8 mouse cellular contexts compared by ENCODE assay signal in the genomic region with DNA sequence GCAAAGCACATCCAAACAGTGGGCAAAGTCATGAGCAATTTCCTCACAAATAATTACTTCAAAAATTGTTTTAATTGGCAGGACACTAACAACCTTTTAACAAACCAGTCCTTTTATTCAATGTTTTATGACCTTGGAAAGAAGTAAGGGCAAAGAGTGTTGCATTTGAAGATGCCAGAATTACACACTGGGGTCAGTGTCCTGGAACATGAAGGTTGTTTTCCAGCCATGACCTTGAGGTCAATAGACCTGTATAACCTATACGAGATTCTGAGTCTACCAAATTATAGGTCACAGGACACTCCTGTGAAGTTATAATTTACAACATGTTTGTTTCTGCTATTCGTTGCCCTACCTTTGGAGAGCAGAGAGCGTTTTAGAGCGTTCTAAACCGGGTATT. TPM values are rescaled to one million over a fixed set of nuclear protein-coding genes. Genes with fewer than 3 reads are reported as not detected.
DNase-seq lines count a peak whose midpoint lies in the region; ATAC-seq and TF ChIP-seq lines count a peak whose summit lies in the region.

No protein-coding gene starts in this region.

- H3K27me3 ChIP-seq in kidney, embryonic 16.5 days (ENCODE audit: insufficient read depth, low read length) = no peaks in the 10 kb centered on the region
- H3K27me3 ChIP-seq in intestine, embryonic 15.5 days (replicated peaks) = no peaks in the 10 kb centered on the region
- no peaks in the 10 kb centered on the region for H3K27me3 ChIP-seq in midbrain, embryonic 13.5 days

- no peak overlapping the region for H3K9ac ChIP-seq in kidney, embryonic 16.5 days (replicated peaks; ENCODE audit: low read length)
- no peak overlapping the region for H3K9ac ChIP-seq in intestine, embryonic 15.5 days
- no peak overlapping the region for H3K9ac ChIP-seq in midbrain, embryonic 13.5 days (replicated peaks)

- no peak for DNase-seq in kidney, adult 9 months
- DNase-seq in retina, postnatal 1 day = no peak
- no peak for DNase-seq in thymus, postnatal 25 days
- no peak for DNase-seq in layer of hippocampus, adult 11-12 months (ENCODE audit: low spot score)

- H3K4me3 ChIP-seq in kidney, embryonic 16.5 days (ENCODE audit: low read length) = peak overlapping the region; percentile 88; the same call in 1 of the 2 replicates
- H3K4me3 ChIP-seq in embryonic fibroblast, embryonic 13.5 days (ENCODE audit: insufficient read depth, low read length) = no peak overlapping the region
- H3K4me3 ChIP-seq in intestine, embryonic 15.5 days (replicated peaks) = no peak overlapping the region
- H3K4me3 ChIP-seq in midbrain, embryonic 13.5 days (replicated peaks) = 0 out of 2 replicates have a peak overlapping the region, but pooled peaks have one; percentile 88

- TF ChIP-seq POLR2A in embryonic fibroblast, embryonic 13.5 days (IDR thresholded peaks at IDR 0.05; ENCODE audit: low read depth, low read length) = no peak

- H3K4me2 ChIP-seq in kidney, embryonic 16.5 days (replicated peaks; ENCODE audit: low read depth, low read length) = peak overlapping the region; percentile 91
- H3K4me2 ChIP-seq in intestine, embryonic 15.5 days (replicated peaks) = peak overlapping the region; percentile 89; the same call in 1 of the 2 replicates
- H3K4me2 ChIP-seq in midbrain, embryonic 13.5 days (replicated peaks) = peak overlapping the region; percentile 90

- H3K27ac ChIP-seq in kidney, embryonic 16.5 days (ENCODE audit: low read length) = 0 out of 2 replicates have a peak overlapping the region, but pooled peaks have one; percentile 37
- peak overlapping the region; percentile 75 for H3K27ac ChIP-seq in embryonic fibroblast, embryonic 13.5 days (ENCODE audit: insufficient read depth, low read length)
- no peak overlapping the region for H3K27ac ChIP-seq in intestine, embryonic 15.5 days
- no peak overlapping the region for H3K27ac ChIP-seq in midbrain, embryonic 13.5 days

- TF ChIP-seq CTCF in embryonic fibroblast, embryonic 13.5 days (IDR thresholded peaks at IDR 0.05; ENCODE audit: borderline replicate concordance, insufficient read depth, low read length) = no peak

- no peaks in the 10 kb centered on the region for H3K9me3 ChIP-seq in kidney, embryonic 16.5 days (ENCODE audit: low read length)
- no peaks in the 10 kb centered on the region for H3K9me3 ChIP-seq in intestine, embryonic 15.5 days
- H3K9me3 ChIP-seq in midbrain, embryonic 13.5 days = no peaks in the 10 kb centered on the region

- peaks cover 19% of the 10 kb centered on the region for H3K4me1 ChIP-seq in kidney, embryonic 16.5 days (ENCODE audit: insufficient read depth, low read length)
- H3K4me1 ChIP-seq in embryonic fibroblast, embryonic 13.5 days (ENCODE audit: control insufficient read depth, insufficient read depth, low read length) = peaks cover 4% of the 10 kb centered on the region; the same call in 1 of the 2 replicates
- peaks cover 3% of the 10 kb centered on the region; the same call in 1 of the 2 replicates for H3K4me1 ChIP-seq in intestine, embryonic 15.5 days (replicated peaks)
- H3K4me1 ChIP-seq in midbrain, embryonic 13.5 days (replicated peaks) = peaks cover 32% of the 10 kb centered on the region

- peaks cover 9% of the 10 kb centered on the region; the same call in 1 of the 2 replicates for H3K36me3 ChIP-seq in kidney, embryonic 16.5 days (ENCODE audit: insufficient read depth, low read length)
- H3K36me3 ChIP-seq in intestine, embryonic 15.5 days = no peaks in the 10 kb centered on the region
- H3K36me3 ChIP-seq in midbrain, embryonic 13.5 days = peaks cover 6% of the 10 kb centered on the region

- ATAC-seq in kidney, embryonic 16.5 days (ENCODE audit: low FRiP score, low TSS enrichment) = no peak
- no peak for ATAC-seq in intestine, embryonic 15.5 days
- ATAC-seq in midbrain, embryonic 13.5 days = no peak

- WGBS in kidney, embryonic 16.5 days = 22% methylated on average over 5 of the region's 5 CpGs
- 42% methylated on average over 5 of the region's 5 CpGs for WGBS in intestine, embryonic 15.5 days
- WGBS in midbrain, embryonic 13.5 days = 69% methylated on average over 5 of the region's 5 CpGs

RNA-seq across cellular contexts. Expression of gene Slc20a1, which starts 1.4 kb away (rescaled TPM):
- polyA plus RNA-seq in kidney, embryonic 16.5 days (2015; fragmentation: Nextera tagmentation; extraction: Ambion mirVana) = 28.3 and 31.3 TPM in 2 replicates
- polyA plus RNA-seq in embryonic fibroblast, embryonic 13.5 days (2011; ENCODE audit: insufficient read length, low read depth, missing spikeins) = 141 and 186 TPM in 2 replicates
- 33.6 and 35.4 TPM in 2 replicates for polyA plus RNA-seq in intestine, embryonic 15.5 days (2015; fragmentation: Nextera tagmentation; extraction: Ambion mirVana)
- 52.4 and 53.1 TPM in 2 replicates for polyA plus RNA-seq in midbrain, embryonic 13.5 days (2015; fragmentation: Nextera tagmentation; extraction: Ambion mirVana)

Comparison
In these comparisons a context has a peak if more than half of its experiments do, and no peak if none do; other contexts are left out.
1. H3K27ac ChIP-seq: peak in kidney, embryonic 16.5 days (single experiment) and embryonic fibroblast, embryonic 13.5 days (single experiment); none in intestine, embryonic 15.5 days (single experiment) and midbrain, embryonic 13.5 days (single experiment).
2. H3K4me3 ChIP-seq: peak in kidney, embryonic 16.5 days (single experiment) and midbrain, embryonic 13.5 days (single experiment); none in embryonic fibroblast, embryonic 13.5 days (single experiment) and intestine, embryonic 15.5 days (single experiment).
3. Peak in every context shown above with its lines, with median percentiles within 50 percentile points of each other: H3K4me2 ChIP-seq.